Comparison of ENCODE assay signal across 30 mouse cellular contexts in the genomic region with DNA sequence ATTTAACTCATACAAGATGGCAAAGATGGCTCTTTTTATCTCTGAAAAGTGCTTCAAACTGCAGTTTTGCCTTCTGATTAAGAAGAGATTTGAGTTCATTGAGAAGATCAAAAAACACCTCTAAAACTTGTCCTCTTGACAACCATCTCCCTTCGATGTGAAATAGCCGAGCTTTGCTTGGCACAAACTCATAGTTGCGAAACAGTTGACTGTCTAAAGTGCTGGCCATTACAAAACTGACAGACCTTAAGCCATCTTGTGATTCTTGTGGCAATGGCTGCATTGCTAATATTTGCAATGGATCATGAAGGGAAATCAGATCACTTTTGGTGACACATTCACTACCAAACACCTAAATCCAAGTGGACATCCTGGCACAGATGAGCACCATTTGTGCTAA. TPM values are rescaled to one million over a fixed set of nuclear protein-coding genes. Genes with fewer than 3 reads are reported as not detected.
DNase-seq lines count a peak whose midpoint lies in the region; ATAC-seq and TF ChIP-seq lines count a peak whose summit lies in the region.
"Had no signal": no experiment of that assay in that cellular context is flagged by ENCODE, and none has a peak within 500 bp of the region (broad histone marks: within the 10 kb centered on the region; RNA-seq: fewer than 3 reads in every experiment).

No protein-coding gene starts in this region.

- TF ChIP-seq EP300 in lung, postnatal 0 days (IDR thresholded peaks at IDR 0.05): no peak

- no peak for TF ChIP-seq CTCF in lung, postnatal 0 days (IDR thresholded peaks at IDR 0.05)

- no peak overlapping the region for H3K4me2 ChIP-seq in lung, postnatal 0 days (replicated peaks; ENCODE audit: low read depth, low read length)
- H3K4me2 ChIP-seq in midbrain, embryonic 13.5 days (replicated peaks): no peak overlapping the region
- H3K4me2 ChIP-seq: embryonic facial prominence, embryonic 13.5 days; forebrain, embryonic 12.5 days; forebrain, embryonic 15.5 days; heart, embryonic 11.5 days; hindbrain, embryonic 12.5 days; hindbrain, embryonic 15.5 days had no signal

- no peak overlapping the region for H3K4me3 ChIP-seq in lung, postnatal 0 days (ENCODE audit: low read depth, low read length)
- no peak overlapping the region for H3K4me3 ChIP-seq in midbrain, embryonic 13.5 days (replicated peaks)
- H3K4me3 ChIP-seq: embryonic facial prominence, embryonic 10.5 days; embryonic facial prominence, embryonic 13.5 days; erythroblast, embryonic 14.5 days; forebrain, embryonic 12.5 days; forebrain, embryonic 15.5 days; hindbrain, embryonic 12.5 days; hindbrain, embryonic 15.5 days had no signal

- H3K9ac ChIP-seq in lung, postnatal 0 days (replicated peaks; ENCODE audit: low read depth): no peak overlapping the region
- H3K9ac ChIP-seq in midbrain, embryonic 13.5 days (replicated peaks): no peak overlapping the region
- H3K9ac ChIP-seq: embryonic facial prominence, embryonic 13.5 days; forebrain, embryonic 12.5 days; forebrain, embryonic 15.5 days; hindbrain, embryonic 12.5 days; hindbrain, embryonic 15.5 days had no signal

- ATAC-seq in lung, postnatal 0 days: no peak
- ATAC-seq in megakaryocyte progenitor cell, adult 5-6 weeks (replicated peaks; ENCODE audit: poor library complexity): peak; percentile 40
- ATAC-seq in midbrain, embryonic 13.5 days: no peak
- ATAC-seq: forebrain, embryonic 15.5 days; Patski had no signal

- H3K27me3 ChIP-seq in lung, postnatal 0 days (replicated peaks; ENCODE audit: insufficient read depth, low read length): no peaks in the 10 kb centered on the region
- no peaks in the 10 kb centered on the region for H3K27me3 ChIP-seq in midbrain, embryonic 13.5 days
- H3K27me3 ChIP-seq: embryonic facial prominence, embryonic 13.5 days; forebrain, embryonic 12.5 days; forebrain, embryonic 15.5 days; hindbrain, embryonic 12.5 days; hindbrain, embryonic 15.5 days had no signal

- no peaks in the 10 kb centered on the region for H3K9me3 ChIP-seq in lung, postnatal 0 days (ENCODE audit: low read length)
- H3K9me3 ChIP-seq in midbrain, embryonic 13.5 days: no peaks in the 10 kb centered on the region
- H3K9me3 ChIP-seq: embryonic facial prominence, embryonic 10.5 days; embryonic facial prominence, embryonic 13.5 days; forebrain, embryonic 12.5 days; forebrain, embryonic 15.5 days; hindbrain, embryonic 12.5 days; hindbrain, embryonic 15.5 days had no signal

- no peaks in the 10 kb centered on the region for H3K36me3 ChIP-seq in lung, postnatal 0 days (ENCODE audit: insufficient read depth, low read length)
- H3K36me3 ChIP-seq in midbrain, embryonic 13.5 days: no peaks in the 10 kb centered on the region
- H3K36me3 ChIP-seq: embryonic facial prominence, embryonic 10.5 days; embryonic facial prominence, embryonic 13.5 days; forebrain, embryonic 12.5 days; forebrain, embryonic 15.5 days; hindbrain, embryonic 12.5 days; hindbrain, embryonic 15.5 days had no signal

- no peak overlapping the region for H3K27ac ChIP-seq in lung, postnatal 0 days (ENCODE audit: low read length)
- H3K27ac ChIP-seq in midbrain, embryonic 13.5 days: no peak overlapping the region
- H3K27ac ChIP-seq: embryonic facial prominence, embryonic 10.5 days; embryonic facial prominence, embryonic 13.5 days; forebrain, embryonic 12.5 days; forebrain, embryonic 15.5 days; hindbrain, embryonic 12.5 days; hindbrain, embryonic 15.5 days had no signal

- no peaks in the 10 kb centered on the region for H3K4me1 ChIP-seq in lung, postnatal 0 days (ENCODE audit: insufficient read depth, low read depth, low read length)
- no peaks in the 10 kb centered on the region for H3K4me1 ChIP-seq in midbrain, embryonic 13.5 days (replicated peaks)
- H3K4me1 ChIP-seq: embryonic facial prominence, embryonic 10.5 days; embryonic facial prominence, embryonic 13.5 days; forebrain, embryonic 12.5 days; forebrain, embryonic 15.5 days; hindbrain, embryonic 12.5 days; hindbrain, embryonic 15.5 days had no signal

- DNase-seq in lung, postnatal 0 days (ENCODE audit: low spot score): peak; percentile 15
- no peak for DNase-seq in lung, postnatal 10 days
- DNase-seq in adipocyte (ENCODE audit: low spot score): peak; percentile 68
- DNase-seq in yolk sac, embryonic 10.5 days (ENCODE audit: low spot score): no peak
- DNase-seq: adrenal gland, adult 2 months; adrenal gland, postnatal 14 days; cerebellum, adult 11 months; cerebellum, adult 2 months; cerebellum, adult 9-11 months; cerebellum, postnatal 25 days; embryo, embryonic 11 days; gastrocnemius, postnatal 10 days; gastrocnemius, postnatal 36 days; heart, adult 11 months had no signal

- 64% methylated on average over 3 of the region's 3 CpGs for WGBS in lung, postnatal 0 days
- WGBS in midbrain, embryonic 13.5 days: 90% methylated on average over 3 of the region's 3 CpGs

RNA-seq across cellular contexts. Expression of a gene that starts 30.3 kb away (rescaled TPM):
- 6.2 and 6.3 TPM in 2 replicates for polyA plus RNA-seq in lung, postnatal 0 days (2015; fragmentation: Nextera tagmentation; extraction: Ambion mirVana)
- total RNA-seq in megakaryocyte progenitor cell, adult 5-6 weeks (2015): 0.29 TPM in 1 of 2 replicates, not detected in the other
- 4.5 TPM in 1 of 2 replicates, not detected in the other for total RNA-seq in megakaryocyte progenitor cell, adult 5-6 weeks (2017)
- 0.21 and 0.36 TPM in 2 replicates for polyA plus RNA-seq in midbrain, embryonic 13.5 days (2015; fragmentation: Nextera tagmentation; extraction: Ambion mirVana)
- polyA plus RNA-seq: erythroblast, embryonic 14.5 days had no signal

RNA-seq across cellular contexts. Expression of a gene that starts 48.3 kb away (rescaled TPM):
- polyA plus RNA-seq in lung, postnatal 0 days (2015; fragmentation: Nextera tagmentation; extraction: Ambion mirVana): 0.60 and 0.76 TPM in 2 replicates
- 0.49 and 0.77 TPM in 2 replicates for total RNA-seq in megakaryocyte progenitor cell, adult 5-6 weeks (2015)
- total RNA-seq in megakaryocyte progenitor cell, adult 5-6 weeks (2017): 2.5 TPM in 1 of 2 replicates, not detected in the other
- polyA plus RNA-seq in midbrain, embryonic 13.5 days (2015; fragmentation: Nextera tagmentation; extraction: Ambion mirVana): 0.18 TPM in 1 of 2 replicates, not detected in the other
- total RNA-seq: gastrocnemius, adult 18-20 months; gastrocnemius, postnatal 10 days; gastrocnemius, postnatal 36 days; hematopoietic stem cell, adult 5-6 weeks had no signal
- polyA plus RNA-seq: adrenal gland, adult 2 months; cortical plate, adult 2 months; heart, embryonic 14.5 days; heart, postnatal 0 days; hindbrain, embryonic 12.5 days; hindbrain, embryonic 15.5 days had no signal

Comparison
In these comparisons a context has a peak if more than half of its experiments do, and no peak if none do; other contexts are left out.
1. DNase-seq: peak in lung, postnatal 0 days (single experiment) and adipocyte (single experiment); none in lung, postnatal 10 days (single experiment) and yolk sac, embryonic 10.5 days (single experiment).